Mouse (Mus musculus) neural tube, embryonic 14.5 days (tissue): ENCODE results near the gene Socs1. TPM values are rescaled to one million over a fixed set of nuclear protein-coding genes. Genes with fewer than 3 reads are reported as not detected.
A peak's percentile ranks its signal among the peaks of the same experiment; 100 is the strongest.

Experiments used
- ATAC-seq: fragments of 200-750 bp; cut with Nextera tagmentation; 2 replicates; pipeline ENCODE4 v1.8.0; 2017; ENCODE audit warnings: low read depth, mild to moderate bottlenecking, moderate TSS enrichment, moderate library complexity
- H3K27ac ChIP-seq: fragments of 300-500 bp; sonication (generic); 2 replicates; pipeline ENCODE4 v1.5.1; 2014; ENCODE audit warnings: low read depth, mild to moderate bottlenecking, control low read depth, low read length, moderate library complexity, mixed read lengths
- H3K27me3 ChIP-seq: fragments of 300-500 bp; sonication (generic); 2 replicates; pipeline ENCODE4 v1.6.1; 2014; ENCODE audit warnings: low read length; ENCODE audit not compliant: control insufficient read depth, insufficient read depth
- H3K36me3 ChIP-seq: fragments of 300-500 bp; sonication (generic); 2 replicates; pipeline ENCODE4 v1.6.1; 2014; ENCODE audit warnings: low read length, mixed read lengths; ENCODE audit not compliant: control insufficient read depth, insufficient read depth
- H3K4me1 ChIP-seq: fragments of 300-500 bp; sonication (generic); 2 replicates; pipeline ENCODE4 v1.6.1; 2014; ENCODE audit warnings: low read length; ENCODE audit not compliant: control insufficient read depth, insufficient read depth
- H3K4me2 ChIP-seq: fragments of 300-500 bp; sonication (generic); 2 replicates; pipeline ENCODE4 v1.6.1; 2014; ENCODE audit warnings: mild to moderate bottlenecking, low read depth, low read length, control low read depth
- H3K4me3 ChIP-seq: fragments of 300-500 bp; sonication (generic); 2 replicates; pipeline ENCODE4 v1.5.1; 2014; ENCODE audit warnings: low read depth, low read length, control low read depth, mixed read lengths
- H3K9ac ChIP-seq: fragments of 300-500 bp; sonication (generic); replicated peaks from 2 replicates; pipeline ENCODE4 v1.6.1; 2014; ENCODE audit warnings: low read depth, mild to moderate bottlenecking, control low read depth, low read length, mixed read lengths
- H3K9me3 ChIP-seq: fragments of 300-500 bp; sonication (generic); 2 replicates; pipeline ENCODE4 v1.6.1; 2016; ENCODE audit warnings: low read length; ENCODE audit not compliant: control insufficient read depth
- WGBS: fragments of 180-500 bp; shearing (Covaris S2); extraction: QIAGEN DNeasy Blood & Tissue Kit; methylation state at CpG from one replicate; pipeline ENCODE4 v1.1.7; 2014; 5-methylcytosine and 5-hydroxymethylcytosine counted together
- polyA plus RNA-seq: library from polyadenylated mRNA; unstranded; fragments of >200 nt; fragmentation: Nextera tagmentation; extraction: Ambion mirVana; gene quantifications from 2 replicates; pipeline ENCODE4 v1.2.1, GENCODE M21; 2014

Gene Socs1
- polyA plus RNA-seq, 1 experiment from 2014 or later, result 4.3 TPM

DNA sequence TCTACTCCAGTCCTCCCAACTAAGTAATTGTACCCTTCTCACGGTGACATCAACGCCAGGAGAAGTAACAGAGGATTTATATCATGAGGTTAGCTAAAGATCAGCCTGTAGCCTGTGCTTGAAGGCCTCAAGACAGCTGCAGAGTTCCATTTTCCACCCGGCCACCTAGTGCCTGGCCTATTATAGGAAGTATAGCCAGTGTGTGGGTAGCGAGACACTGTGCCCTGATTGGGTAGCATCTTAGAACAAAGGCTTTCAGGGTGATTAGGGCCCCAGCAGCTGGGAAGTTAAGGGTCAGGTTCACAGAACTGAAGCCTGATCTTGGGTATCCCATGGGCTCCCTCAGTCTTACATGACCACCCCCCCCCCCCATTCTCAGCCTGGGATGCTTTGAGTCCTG lies 3.5 kb upstream of the Socs1 start:
- H3K27ac ChIP-seq, result no peak overlapping the region
- no peaks in the 10 kb centered on the region for H3K27me3 ChIP-seq
- H3K36me3 ChIP-seq, result no peaks in the 10 kb centered on the region
- H3K4me2 ChIP-seq, result no peak overlapping the region
- no peak overlapping the region for H3K9ac ChIP-seq
- H3K9me3 ChIP-seq, result no peaks in the 10 kb centered on the region
- ATAC-seq, result no peak
- WGBS, result 48% methylated on average over 4 of the region's 4 CpGs
- H3K4me3 ChIP-seq, result no peak overlapping the region
- H3K4me1 ChIP-seq, result peaks cover 4% of the 10 kb centered on the region; the same call in 1 of the 2 replicates

DNA sequence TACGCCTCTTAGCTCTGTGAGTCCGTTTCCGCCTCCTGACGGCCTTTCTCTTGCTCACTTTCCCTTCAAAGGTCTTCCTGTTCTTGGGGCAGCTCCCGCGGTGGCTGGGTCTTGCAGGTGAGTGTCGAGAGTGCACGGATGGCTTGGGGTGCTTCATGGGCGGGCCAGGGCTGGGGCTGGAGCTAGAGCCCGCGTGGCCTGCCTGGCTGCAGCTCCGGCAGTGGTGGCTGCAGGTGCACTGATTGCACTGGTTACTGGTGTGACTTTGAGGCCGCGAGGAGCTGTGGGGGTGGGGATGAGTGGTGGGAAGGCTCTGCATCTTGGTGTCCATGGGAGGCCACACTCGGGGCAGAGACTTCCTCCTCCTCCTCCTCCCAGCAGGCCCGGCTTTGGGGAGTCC lies 2.9 kb upstream of the Socs1 start, which contains the start of gene Tnp2:
Tnp2 (minus strand) TSS at position 390 of the 400 bp plus-strand sequence.
- Histone ChIP-seq H3K4me1 (peaks cover 6% of the 10 kb centered on the region), H3K9me3 (no peaks in the 10 kb centered on the region), H3K4me3 (no peak within 1 kb of the TSS), H3K4me2 (no peak within 1 kb of the TSS), H3K27me3 (0 out of 2 replicates have a peak, but pooled peaks cover 1% of the 10 kb centered on the region), H3K36me3 (no peaks in the 10 kb centered on the region), H3K27ac (no peak within 1 kb of the TSS), H3K9ac (no peak within 1 kb of the TSS)
- 51% methylated on average over 16 of the region's 16 CpGs for WGBS
- no peak for ATAC-seq

- Histone ChIP-seq H3K9ac (no peak overlapping the region), H3K27ac (no peak overlapping the region), H3K36me3 (no peaks in the 10 kb centered on the region), H3K9me3 (no peaks in the 10 kb centered on the region), H3K4me2 (no peak overlapping the region), H3K4me1 (peaks cover 6% of the 10 kb centered on the region), H3K27me3 (0 out of 2 replicates have a peak, but pooled peaks cover 3% of the 10 kb centered on the region), H3K4me3 (no peak overlapping the region)
- 88% methylated on average over 7 of the region's 7 CpGs for WGBS
- ATAC-seq, result no peak
These were observed 2.3 kb upstream of the Socs1 start for GRCm38 (mm10) chr16:10787548-10788058.

GRCm38 (mm10) chr16:10786782-10787547 lies 1.6 kb upstream of the Socs1 start:
- H3K4me2 ChIP-seq, result peak overlapping the region; percentile 100; the same call in 1 of the 2 replicates
- H3K9ac ChIP-seq, result no peak overlapping the region
- peaks cover 6% of the 10 kb centered on the region for H3K4me1 ChIP-seq
- no peaks in the 10 kb centered on the region for H3K36me3 ChIP-seq
- WGBS, result 63% methylated on average over 4 of the region's 4 CpGs
- H3K4me3 ChIP-seq, result no peak overlapping the region
- no peaks in the 10 kb centered on the region for H3K9me3 ChIP-seq
- 0 out of 2 replicates have a peak, but pooled peaks cover 3% of the 10 kb centered on the region for H3K27me3 ChIP-seq
- no peak for ATAC-seq
- H3K27ac ChIP-seq, result no peak overlapping the region

DNA sequence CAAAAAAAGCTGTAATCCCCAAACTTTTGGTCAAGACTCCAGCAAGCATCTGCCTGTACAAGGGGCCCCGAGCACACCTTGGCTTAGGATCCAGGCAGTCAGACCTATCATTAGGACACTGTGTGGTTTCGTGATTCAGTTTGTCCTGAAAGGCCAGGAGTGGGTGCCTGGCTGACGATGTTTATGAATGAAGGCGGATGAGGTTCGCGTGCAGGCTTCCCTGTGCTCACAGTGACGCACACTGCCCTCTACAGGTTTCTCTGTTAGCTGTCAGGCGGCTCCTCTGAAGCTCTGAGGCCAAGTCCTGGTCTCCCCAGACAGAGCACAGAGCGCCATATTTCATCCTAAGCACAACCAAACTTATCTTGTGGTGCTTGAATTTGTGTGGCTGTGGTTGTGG lies 952 bp upstream of the Socs1 start:
- no peaks in the 10 kb centered on the region for H3K9me3 ChIP-seq
- H3K36me3 ChIP-seq, result no peaks in the 10 kb centered on the region
- H3K9ac ChIP-seq, result peak overlapping the region; percentile 67
- H3K4me1 ChIP-seq, result peaks cover 6% of the 10 kb centered on the region
- 0 out of 2 replicates have a peak, but pooled peaks cover 3% of the 10 kb centered on the region for H3K27me3 ChIP-seq
- H3K4me2 ChIP-seq, result peak overlapping the region; percentile 100
- H3K4me3 ChIP-seq, result peak overlapping the region; percentile 57
- WGBS, result 3% methylated on average over 9 of the region's 9 CpGs
- ATAC-seq, result peak; percentile 45
- peak overlapping the region; percentile 88 for H3K27ac ChIP-seq

- Histone ChIP-seq H3K36me3 (no peaks in the 10 kb centered on the region), H3K4me1 (peaks cover 6% of the 10 kb centered on the region), H3K9ac (peak overlapping the region; percentile 67), H3K4me3 (peak overlapping the region; percentile 57), H3K27ac (peak overlapping the region; percentile 88), H3K27me3 (0 out of 2 replicates have a peak, but pooled peaks cover 3% of the 10 kb centered on the region), H3K4me2 (peak overlapping the region; percentile 100), H3K9me3 (no peaks in the 10 kb centered on the region)
- peak; percentile 87 for ATAC-seq
- WGBS, result under 1% methylated on average over 47 of the region's 55 CpGs
These were observed 454 bp downstream of the Socs1 start for GRCm38 (mm10) chr16:10784793-10785370.

- Histone ChIP-seq H3K4me3 (peak overlapping the region; percentile 57), H3K36me3 (no peaks in the 10 kb centered on the region), H3K4me2 (peak overlapping the region; percentile 100), H3K9ac (peak overlapping the region; percentile 67), H3K9me3 (no peaks in the 10 kb centered on the region), H3K27me3 (0 out of 2 replicates have a peak, but pooled peaks cover 3% of the 10 kb centered on the region), H3K4me1 (peaks cover 6% of the 10 kb centered on the region), H3K27ac (peak overlapping the region; percentile 34; the same call in 1 of the 2 replicates)
- peak; percentile 1; the same call in 1 of the 2 replicates for ATAC-seq
- WGBS, result 4% methylated on average over 69 of the region's 81 CpGs
These were observed 1.2 kb downstream of the Socs1 start for GRCm38 (mm10) chr16:10783883-10784792.

DNA sequence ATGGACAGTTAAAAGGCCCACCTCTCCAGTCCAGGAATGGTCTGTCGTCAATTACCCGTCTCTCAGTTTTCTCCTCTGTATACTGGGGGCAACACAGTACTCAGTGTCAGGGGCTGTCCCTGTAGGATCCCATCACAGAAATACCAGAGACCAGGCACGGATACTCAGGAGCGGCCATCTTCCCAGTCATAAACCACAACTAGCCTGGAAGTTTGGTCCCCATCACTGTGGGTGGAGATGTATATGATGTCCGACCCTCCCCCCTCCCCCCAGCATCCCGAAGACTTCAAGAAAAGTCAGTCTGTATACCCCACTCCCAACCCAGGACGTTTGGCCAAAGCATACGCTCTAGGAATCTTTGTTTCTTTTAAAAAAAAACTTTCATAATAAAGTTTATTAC lies 1.9 kb downstream of the Socs1 start:
- H3K9ac ChIP-seq, result no peak overlapping the region
- peak overlapping the region; percentile 57; the same call in 1 of the 2 replicates for H3K4me3 ChIP-seq
- WGBS, result 57% methylated on average over 8 of the region's 8 CpGs
- peak overlapping the region; percentile 100 for H3K4me2 ChIP-seq
- no peaks in the 10 kb centered on the region for H3K36me3 ChIP-seq
- ATAC-seq, result no peak
- H3K27ac ChIP-seq, result no peak overlapping the region
- H3K4me1 ChIP-seq, result peaks cover 6% of the 10 kb centered on the region
- H3K9me3 ChIP-seq, result no peaks in the 10 kb centered on the region
- 0 out of 2 replicates have a peak, but pooled peaks cover 3% of the 10 kb centered on the region for H3K27me3 ChIP-seq
